Mouse (Mus musculus): ENCODE measurements at regions not wholly inside any gene's neighbourhood (a gene's known extent, or its start where the extent isn't known, plus 50 kb on each side); places are given as distances from the start of the nearest gene placed in this dataset.

- DNase-seq, result no peak
- Histone ChIP-seq H3K4me3 (ENCODE audit: insufficient read depth, low read depth, low read length) (no peak overlapping the region), H3K27me3 (replicated peaks; ENCODE audit: control insufficient read depth, insufficient read depth, low read length) (no peaks in the 10 kb centered on the region), H3K27ac (ENCODE audit: insufficient read depth, low read depth, low read length) (no peak overlapping the region), H3K36me3 (ENCODE audit: control insufficient read depth, insufficient read depth, low read length) (no peaks in the 10 kb centered on the region), H3K4me1 (ENCODE audit: control insufficient read depth, insufficient read depth, low read length) (no peaks in the 10 kb centered on the region)
- WGBS, result 91% methylated on average over 2 of the region's 2 CpGs
- TF ChIP-seq POLR2A (IDR thresholded peaks at IDR 0.05; ENCODE audit: low read depth, low read length), result no peak
- TF ChIP-seq CTCF (conservative IDR thresholded peaks at IDR 0.05; ENCODE audit: insufficient read depth, insufficient read length, low read depth, low read length), result no peak
These were observed 619.6 kb upstream of the Cited2 start for GRCm38 (mm10) chr10:17103416-17103815.

GRCm38 (mm10) chr10:17106831-17107230, 616.2 kb upstream of the Cited2 start:
- H3K27ac ChIP-seq (ENCODE audit: insufficient read depth, low read depth, low read length), result no peak overlapping the region
- 100% methylated on average over 1 of the region's 1 CpGs for WGBS
- H3K27me3 ChIP-seq (replicated peaks; ENCODE audit: control insufficient read depth, insufficient read depth, low read length), result no peaks in the 10 kb centered on the region
- H3K4me3 ChIP-seq (ENCODE audit: insufficient read depth, low read depth, low read length), result no peak overlapping the region
- DNase-seq, result no peak
- TF ChIP-seq POLR2A (IDR thresholded peaks at IDR 0.05; ENCODE audit: low read depth, low read length) (no peak), CTCF (conservative IDR thresholded peaks at IDR 0.05; ENCODE audit: insufficient read depth, insufficient read length, low read depth, low read length) (no peak)
- no peaks in the 10 kb centered on the region for H3K4me1 ChIP-seq (ENCODE audit: control insufficient read depth, insufficient read depth, low read length)
- no peaks in the 10 kb centered on the region for H3K36me3 ChIP-seq (ENCODE audit: control insufficient read depth, insufficient read depth, low read length)

- 80% methylated on average over 2 of the region's 2 CpGs for WGBS
- Histone ChIP-seq H3K27me3 (replicated peaks; ENCODE audit: control insufficient read depth, insufficient read depth, low read length) (no peaks in the 10 kb centered on the region), H3K4me1 (ENCODE audit: control insufficient read depth, insufficient read depth, low read length) (no peaks in the 10 kb centered on the region), H3K36me3 (ENCODE audit: control insufficient read depth, insufficient read depth, low read length) (no peaks in the 10 kb centered on the region), H3K4me3 (ENCODE audit: insufficient read depth, low read depth, low read length) (no peak overlapping the region), H3K27ac (ENCODE audit: insufficient read depth, low read depth, low read length) (no peak overlapping the region)
- no peak for DNase-seq
- TF ChIP-seq CTCF (conservative IDR thresholded peaks at IDR 0.05; ENCODE audit: insufficient read depth, insufficient read length, low read depth, low read length) (no peak), POLR2A (IDR thresholded peaks at IDR 0.05; ENCODE audit: low read depth, low read length) (no peak)
These were observed 611.9 kb upstream of the Cited2 start for GRCm38 (mm10) chr10:17111071-17111470.

GRCm38 (mm10) chr10:17114805-17115204, 608.2 kb upstream of the Cited2 start:
- H3K36me3 ChIP-seq (ENCODE audit: control insufficient read depth, insufficient read depth, low read length), result no peaks in the 10 kb centered on the region
- no peak overlapping the region for H3K27ac ChIP-seq (ENCODE audit: insufficient read depth, low read depth, low read length)
- no peak for DNase-seq
- no peaks in the 10 kb centered on the region for H3K27me3 ChIP-seq (replicated peaks; ENCODE audit: control insufficient read depth, insufficient read depth, low read length)
- 94% methylated on average over 4 of the region's 4 CpGs for WGBS
- H3K4me3 ChIP-seq (ENCODE audit: insufficient read depth, low read depth, low read length), result no peak overlapping the region
- no peak for TF ChIP-seq CTCF (conservative IDR thresholded peaks at IDR 0.05; ENCODE audit: insufficient read depth, insufficient read length, low read depth, low read length)
- TF ChIP-seq POLR2A (IDR thresholded peaks at IDR 0.05; ENCODE audit: low read depth, low read length), result no peak
- H3K4me1 ChIP-seq (ENCODE audit: control insufficient read depth, insufficient read depth, low read length), result no peaks in the 10 kb centered on the region

- WGBS, result 95% methylated on average over 4 of the region's 4 CpGs
- Histone ChIP-seq H3K4me3 (ENCODE audit: insufficient read depth, low read depth, low read length) (no peak overlapping the region), H3K27me3 (replicated peaks; ENCODE audit: control insufficient read depth, insufficient read depth, low read length) (no peaks in the 10 kb centered on the region), H3K36me3 (ENCODE audit: control insufficient read depth, insufficient read depth, low read length) (no peaks in the 10 kb centered on the region), H3K27ac (ENCODE audit: insufficient read depth, low read depth, low read length) (no peak overlapping the region), H3K4me1 (ENCODE audit: control insufficient read depth, insufficient read depth, low read length) (no peaks in the 10 kb centered on the region)
- no peak for DNase-seq
- TF ChIP-seq POLR2A (IDR thresholded peaks at IDR 0.05; ENCODE audit: low read depth, low read length) (no peak), CTCF (conservative IDR thresholded peaks at IDR 0.05; ENCODE audit: insufficient read depth, insufficient read length, low read depth, low read length) (no peak)
These were observed 593.4 kb upstream of the Cited2 start for GRCm38 (mm10) chr10:17129391-17130163.

- 65% methylated on average over 1 of the region's 1 CpGs for WGBS
- Histone ChIP-seq H3K36me3 (ENCODE audit: control insufficient read depth, insufficient read depth, low read length) (no peaks in the 10 kb centered on the region), H3K27me3 (replicated peaks; ENCODE audit: control insufficient read depth, insufficient read depth, low read length) (no peaks in the 10 kb centered on the region), H3K4me1 (ENCODE audit: control insufficient read depth, insufficient read depth, low read length) (no peaks in the 10 kb centered on the region), H3K4me3 (ENCODE audit: insufficient read depth, low read depth, low read length) (no peak overlapping the region), H3K27ac (ENCODE audit: insufficient read depth, low read depth, low read length) (no peak overlapping the region)
- DNase-seq, result no peak
- no peak for TF ChIP-seq POLR2A (IDR thresholded peaks at IDR 0.05; ENCODE audit: low read depth, low read length)
- no peak for TF ChIP-seq CTCF (conservative IDR thresholded peaks at IDR 0.05; ENCODE audit: insufficient read depth, insufficient read length, low read depth, low read length)
These were observed 592.4 kb upstream of the Cited2 start for GRCm38 (mm10) chr10:17130661-17131060.

GRCm38 (mm10) chr10:17131763-17132162, 591.3 kb upstream of the Cited2 start:
- peak; percentile 31 for DNase-seq
- Histone ChIP-seq H3K4me3 (ENCODE audit: insufficient read depth, low read depth, low read length) (no peak overlapping the region), H3K27ac (ENCODE audit: insufficient read depth, low read depth, low read length) (no peak overlapping the region), H3K4me1 (ENCODE audit: control insufficient read depth, insufficient read depth, low read length) (no peaks in the 10 kb centered on the region), H3K27me3 (replicated peaks; ENCODE audit: control insufficient read depth, insufficient read depth, low read length) (no peaks in the 10 kb centered on the region), H3K36me3 (ENCODE audit: control insufficient read depth, insufficient read depth, low read length) (no peaks in the 10 kb centered on the region)
- TF ChIP-seq POLR2A (IDR thresholded peaks at IDR 0.05; ENCODE audit: low read depth, low read length) (no peak), CTCF (conservative IDR thresholded peaks at IDR 0.05; ENCODE audit: insufficient read depth, insufficient read length, low read depth, low read length) (no peak)
- WGBS, result 16% methylated on average over 4 of the region's 4 CpGs

Measured in kidney, adult 2 months (tissue).